Mouse (Mus musculus): ENCODE results near the gene Zfhx3. TPM values are rescaled to one million over a fixed set of nuclear protein-coding genes. Genes with fewer than 3 reads are reported as not detected.
"Not testable (repeated sequence)": the region's sequence is repeated elsewhere in the genome, so short reads cannot be mapped to it uniquely, and the experiment has no call there.

The Zfhx3 gene
- total RNA-seq (2021) = 1 to 10 TPM; 3.4 to 4.3 TPM

DNA sequence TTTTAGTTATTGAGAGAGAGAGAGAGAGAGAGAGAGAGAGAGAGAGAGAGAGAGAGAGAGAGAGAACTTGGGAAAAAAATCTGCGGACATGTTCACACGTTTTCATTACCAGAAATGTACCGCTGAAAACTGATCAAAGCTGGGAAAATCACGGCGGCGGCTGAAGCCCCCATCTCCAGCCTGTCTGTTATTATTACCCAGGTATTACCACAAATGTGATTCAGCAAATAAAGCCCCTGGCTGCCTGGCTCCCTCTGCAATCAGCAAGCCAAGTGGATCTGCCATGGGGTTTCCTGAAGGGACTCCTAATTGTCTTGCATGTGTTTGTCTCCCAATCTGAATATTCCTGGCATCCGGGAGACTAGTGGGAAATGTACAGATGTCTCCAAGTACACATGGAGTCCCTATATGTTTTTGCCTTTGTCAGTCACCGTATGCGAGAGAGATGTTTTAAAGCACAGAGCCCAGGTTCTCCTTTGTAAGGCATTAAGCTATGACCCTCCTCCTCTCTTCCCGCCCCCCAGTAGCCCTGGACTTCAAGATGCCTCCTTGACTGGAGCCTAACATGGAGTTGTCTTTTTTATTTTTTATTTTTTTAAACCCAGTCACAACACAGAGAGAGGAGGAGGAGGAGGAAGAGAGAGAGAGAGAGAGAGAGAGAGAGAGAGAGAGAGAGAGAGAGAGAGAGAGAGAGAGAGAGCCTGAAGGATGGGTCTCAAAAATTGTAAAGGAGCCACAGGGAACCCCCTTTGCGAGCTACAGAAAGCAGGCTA is at the start of gene Zfhx3:
Zfhx3 (plus strand) TSS at position 723 of the 773 bp plus-strand sequence.
- DNase-seq (ENCODE audit: extremely low spot score in 1 of 2, low spot score in 1 of 2) = no peak

DNA sequence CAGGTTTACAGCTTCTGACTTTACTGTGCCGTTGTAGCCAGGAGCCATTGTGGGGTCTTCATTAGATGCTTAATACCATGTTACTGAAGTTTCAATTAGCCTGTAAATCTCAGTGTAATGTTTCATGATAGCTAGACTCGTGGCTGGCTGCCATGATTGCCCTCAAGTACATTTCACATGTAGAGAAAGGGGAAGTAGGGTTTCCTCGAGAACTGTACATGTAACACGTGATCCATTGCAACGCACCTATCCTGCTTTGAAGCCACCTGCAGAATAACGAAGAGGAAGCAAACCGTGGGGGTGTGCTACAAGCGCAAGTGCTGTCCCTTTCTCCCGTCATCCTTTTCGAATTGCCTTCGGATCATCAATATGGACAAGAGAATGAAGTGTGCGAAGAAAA is 23.5 kb upstream of the Zfhx3 start:
- DNase-seq (ENCODE audit: extremely low spot score in 1 of 2, low spot score in 1 of 2) = no peak

DNA sequence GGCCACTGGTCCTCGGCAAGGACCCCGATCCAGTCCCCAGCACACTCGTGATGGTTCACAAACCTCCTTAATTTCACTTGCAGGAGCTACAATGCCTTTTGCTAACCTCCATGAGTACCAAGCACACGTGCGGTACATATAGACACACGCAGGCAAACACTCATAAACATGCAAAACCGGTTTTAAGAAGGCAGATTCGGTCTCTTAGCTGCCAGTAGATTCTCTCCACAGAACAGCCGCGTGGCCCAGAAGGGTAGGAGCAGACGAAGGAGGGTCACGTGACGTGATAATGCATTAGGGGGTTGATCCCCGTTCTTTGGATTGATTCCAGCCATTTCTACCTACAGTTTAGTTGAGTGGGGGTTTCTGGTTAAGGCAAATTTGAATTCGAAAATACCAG is 16.3 kb upstream of the Zfhx3 start:
- DNase-seq (ENCODE audit: extremely low spot score in 1 of 2, low spot score in 1 of 2) = no peak

DNA sequence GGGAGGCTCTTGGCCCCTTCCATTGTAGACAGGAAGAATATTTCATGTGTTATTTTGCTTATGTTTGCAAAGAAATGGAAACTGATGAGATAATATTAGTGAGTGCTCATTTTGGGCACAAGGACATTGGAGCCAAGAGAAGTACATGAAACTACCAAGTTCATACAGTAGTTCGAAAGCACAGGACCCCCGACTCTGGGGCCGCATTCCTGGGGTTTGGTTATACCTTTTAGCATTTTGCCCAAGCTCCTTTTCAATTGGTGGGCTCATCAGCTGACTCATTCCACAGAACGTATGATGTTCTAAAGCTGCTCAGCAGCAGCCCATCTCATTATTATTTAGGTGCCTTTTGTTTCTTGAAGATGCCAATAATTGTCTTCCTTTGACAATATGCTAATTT is 5.7 kb upstream of the Zfhx3 start:
- DNase-seq (ENCODE audit: extremely low spot score in 1 of 2, low spot score in 1 of 2) = no peak

DNA sequence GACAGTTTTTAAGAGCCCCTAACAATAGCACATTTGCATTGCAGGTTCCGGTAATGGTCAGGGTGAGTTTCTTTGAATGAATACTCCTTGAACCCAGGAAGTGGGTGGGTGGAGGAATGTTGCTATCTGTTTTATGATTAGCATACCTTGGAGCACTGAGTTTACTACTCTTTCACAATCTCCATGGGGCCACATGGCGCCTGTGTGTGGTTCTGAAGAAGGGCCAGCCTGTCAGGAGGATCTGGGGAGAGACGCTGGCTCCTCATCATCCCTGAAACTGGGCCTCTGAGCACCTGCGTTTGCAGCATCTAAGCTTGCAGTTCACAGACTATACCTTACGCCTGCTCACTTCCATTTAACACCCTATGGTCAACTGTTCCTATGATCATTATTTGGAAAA is 4.2 kb upstream of the Zfhx3 start:
- DNase-seq (ENCODE audit: extremely low spot score in 1 of 2, low spot score in 1 of 2) = not testable (repeated sequence)

DNA sequence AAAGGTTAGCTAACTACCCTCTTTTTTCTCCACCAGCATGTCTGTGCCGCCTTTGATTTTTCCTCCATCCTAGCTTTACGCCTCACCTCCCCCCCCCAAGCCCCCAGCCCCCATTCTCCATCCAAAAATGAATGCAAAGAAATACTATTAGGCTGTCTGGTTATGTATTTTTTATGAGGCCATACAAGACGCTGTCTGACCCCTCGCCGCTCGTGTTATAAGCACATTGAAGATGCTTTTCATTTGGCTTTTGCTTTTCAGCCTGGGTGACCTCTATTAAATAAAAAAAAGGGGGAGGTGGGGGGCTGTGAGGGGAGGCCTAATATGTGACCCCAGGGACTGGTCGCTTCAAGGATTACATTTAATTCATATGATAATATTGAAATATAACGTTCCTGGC is 2.3 kb upstream of the Zfhx3 start:
- DNase-seq (ENCODE audit: extremely low spot score in 1 of 2, low spot score in 1 of 2) = no peak

DNA sequence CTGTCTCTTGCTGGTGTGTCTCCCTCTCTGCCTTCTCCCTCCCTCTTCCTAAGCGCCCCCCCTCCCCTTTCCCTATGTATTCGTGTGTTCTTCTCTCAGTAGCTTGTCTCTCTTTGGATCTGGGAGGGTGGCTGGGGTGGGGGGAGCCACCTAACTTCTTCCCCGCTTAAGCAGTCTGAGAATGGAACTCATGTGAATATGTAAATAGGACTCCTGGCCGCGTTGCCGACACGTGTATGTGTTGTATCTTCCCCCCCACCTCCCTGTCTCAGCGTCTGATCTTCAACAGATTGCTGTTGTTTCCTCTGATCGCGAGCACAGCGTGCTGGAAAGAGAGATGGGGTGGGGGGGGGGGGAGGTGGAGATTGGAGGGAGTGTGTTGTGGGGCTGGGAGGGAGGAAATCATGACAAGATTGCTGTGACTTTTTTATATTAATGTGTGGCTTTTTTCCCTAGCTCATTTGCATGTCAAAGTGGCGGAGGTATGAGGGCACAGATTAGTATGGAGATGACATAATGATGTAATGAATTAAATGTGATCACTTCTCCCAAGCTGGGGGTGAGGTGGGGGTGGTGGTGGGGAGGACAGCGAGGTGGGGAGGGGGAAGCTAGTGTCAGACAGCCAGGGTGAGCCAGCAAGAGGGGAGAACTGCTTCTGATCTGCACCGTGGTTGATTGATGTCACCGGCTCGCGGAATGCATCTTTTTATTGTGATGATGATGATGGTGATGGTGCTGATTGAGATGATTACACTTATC is 487 bp downstream of the Zfhx3 start:
- no peak for DNase-seq (ENCODE audit: extremely low spot score in 1 of 2, low spot score in 1 of 2)

DNA sequence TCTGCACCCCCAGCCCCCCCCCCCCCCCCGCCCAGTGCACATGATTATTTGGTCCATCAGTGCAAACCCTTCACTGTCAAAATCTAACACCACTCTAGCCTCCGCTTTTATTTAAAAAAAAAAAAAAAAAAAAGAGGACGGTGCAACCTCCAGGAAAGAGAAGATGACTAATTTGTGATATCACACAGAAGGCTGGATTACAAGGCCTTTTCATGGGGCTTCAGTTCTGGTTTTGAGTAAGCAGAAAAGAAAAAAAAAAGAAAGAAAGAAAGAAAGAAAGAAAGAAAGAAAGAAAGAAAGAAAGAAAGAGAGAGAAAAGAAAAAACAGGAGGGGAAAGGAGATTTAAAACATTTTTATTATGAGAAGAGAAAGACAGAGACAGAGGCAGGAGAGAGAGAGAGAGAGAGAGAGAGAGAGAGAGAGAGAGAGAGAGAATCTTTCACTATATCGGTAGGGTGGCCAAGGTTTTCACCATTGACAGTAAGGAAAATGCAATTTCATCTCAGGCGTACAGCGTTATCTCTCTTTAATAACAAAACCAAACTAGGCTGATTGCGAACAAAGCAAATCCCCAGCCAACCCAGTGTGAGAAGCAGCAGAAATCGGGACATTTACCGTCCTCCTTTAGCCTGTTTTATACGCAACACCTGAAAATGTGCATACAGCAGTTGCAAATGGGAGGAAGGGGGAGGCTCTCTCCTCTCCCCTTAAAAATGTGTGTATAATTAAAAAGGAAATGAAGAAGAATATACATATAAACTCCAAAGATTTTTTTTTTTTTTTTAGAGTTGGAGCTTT is 1.3 kb downstream of the Zfhx3 start:
- DNase-seq (ENCODE audit: extremely low spot score in 1 of 2, low spot score in 1 of 2) = no peak

DNA sequence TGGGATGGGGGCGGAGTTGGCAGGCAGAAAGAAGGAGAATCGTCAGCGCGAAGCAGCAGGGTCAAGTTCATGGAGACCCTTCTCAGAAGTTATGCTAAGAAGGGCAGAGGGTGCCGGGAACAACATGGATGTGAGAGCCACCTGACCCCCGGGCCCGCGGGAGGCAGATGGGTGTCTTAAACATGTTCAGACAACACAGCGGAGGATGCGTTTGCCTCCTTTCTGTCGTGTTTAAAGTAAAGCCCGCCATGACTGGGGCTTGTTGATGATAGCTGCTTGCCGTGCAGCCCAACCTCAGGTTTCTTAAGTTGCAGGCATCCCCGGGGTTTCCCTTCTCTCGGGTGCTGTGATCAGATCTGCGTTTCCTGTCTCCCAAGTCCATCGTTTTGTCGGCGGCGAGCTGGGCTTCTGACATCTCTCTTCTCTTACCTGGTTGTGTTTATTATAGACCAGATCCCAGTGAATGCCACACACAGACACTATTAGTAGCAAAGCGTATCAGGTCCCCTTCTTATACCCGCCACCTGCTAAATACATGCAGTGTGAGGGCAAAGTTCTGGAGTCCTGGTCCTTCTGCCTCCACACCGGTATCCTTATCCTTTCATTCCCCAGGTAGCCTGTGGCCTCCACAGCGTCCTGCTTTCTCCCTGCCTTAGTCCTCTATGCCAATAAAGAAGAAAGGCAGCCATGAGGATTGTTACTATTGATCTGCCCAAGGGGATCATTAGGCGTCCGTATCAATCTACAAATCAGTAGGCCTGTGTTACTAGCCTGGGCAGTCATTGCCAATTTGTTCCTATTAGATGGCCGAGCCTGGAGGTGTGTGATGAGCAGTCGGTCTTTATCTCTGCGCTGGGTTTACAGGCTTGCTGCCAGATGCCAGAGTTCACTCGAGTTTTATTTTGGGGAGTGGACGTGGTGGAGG is 2.5 kb downstream of the Zfhx3 start:
- DNase-seq (ENCODE audit: extremely low spot score in 1 of 2, low spot score in 1 of 2) = no peak

DNA sequence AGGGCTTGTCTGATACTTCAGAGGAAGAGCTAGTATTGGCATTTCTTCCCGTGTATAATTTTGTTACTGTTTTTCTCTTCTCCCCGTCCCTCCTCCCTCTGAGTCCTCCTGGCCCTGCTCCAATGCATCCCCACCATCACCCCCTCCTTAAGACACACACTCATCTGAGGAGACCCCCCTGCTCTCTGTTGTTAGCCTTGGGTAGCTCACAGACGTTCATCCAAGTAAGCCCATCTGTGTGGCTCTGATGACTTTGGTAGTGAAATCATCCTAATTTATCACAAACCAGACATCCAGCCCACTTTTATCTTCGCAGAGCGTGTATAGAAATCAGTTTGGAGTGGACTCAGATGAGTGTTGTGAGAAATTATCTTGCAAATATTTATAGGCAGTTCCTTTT is 4.4 kb downstream of the Zfhx3 start:
- no peak for DNase-seq (ENCODE audit: extremely low spot score in 1 of 2, low spot score in 1 of 2)

DNA sequence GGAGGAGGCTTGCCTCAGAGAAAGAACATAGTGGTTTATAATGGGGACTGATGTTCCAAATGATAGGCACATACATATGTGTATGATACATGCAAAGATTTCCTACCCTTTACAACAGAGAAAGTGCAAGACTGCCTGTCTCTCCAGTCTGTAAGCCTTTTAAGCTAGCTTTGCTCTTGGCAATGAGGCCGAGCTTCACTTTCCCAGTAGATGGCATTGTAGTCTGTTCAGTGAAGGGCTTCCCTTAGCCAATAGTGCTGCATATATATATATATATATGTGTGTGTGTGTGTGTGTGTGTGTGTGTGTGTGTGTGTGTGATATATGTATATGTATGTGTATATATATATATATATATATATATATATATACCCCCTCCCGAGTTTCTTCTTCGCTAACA is 13.4 kb downstream of the Zfhx3 start:
- peak in 1 of 2 experiments; percentile 35 for DNase-seq (ENCODE audit: extremely low spot score in 1 of 2, low spot score in 1 of 2)

DNA sequence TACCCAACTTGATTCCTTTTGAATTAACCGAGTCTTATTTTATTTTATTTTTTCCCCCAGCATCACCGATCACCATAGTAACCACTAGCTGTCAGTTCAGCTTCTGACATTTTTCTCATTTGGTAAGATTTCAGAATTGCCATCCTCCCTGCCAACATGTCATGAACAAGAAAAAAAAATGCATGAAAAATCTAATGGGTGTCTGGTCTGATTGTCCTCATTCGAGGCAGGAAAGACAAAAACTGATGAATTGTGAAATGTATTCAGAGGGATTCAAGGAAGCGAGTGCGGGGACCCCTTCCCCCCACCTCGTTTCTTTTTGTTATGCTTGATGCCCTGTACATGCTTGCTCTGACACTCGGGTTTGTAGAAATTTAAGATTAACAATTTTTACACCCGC is 15.1 kb downstream of the Zfhx3 start:
- no peak for DNase-seq (ENCODE audit: extremely low spot score in 1 of 2, low spot score in 1 of 2)

DNA sequence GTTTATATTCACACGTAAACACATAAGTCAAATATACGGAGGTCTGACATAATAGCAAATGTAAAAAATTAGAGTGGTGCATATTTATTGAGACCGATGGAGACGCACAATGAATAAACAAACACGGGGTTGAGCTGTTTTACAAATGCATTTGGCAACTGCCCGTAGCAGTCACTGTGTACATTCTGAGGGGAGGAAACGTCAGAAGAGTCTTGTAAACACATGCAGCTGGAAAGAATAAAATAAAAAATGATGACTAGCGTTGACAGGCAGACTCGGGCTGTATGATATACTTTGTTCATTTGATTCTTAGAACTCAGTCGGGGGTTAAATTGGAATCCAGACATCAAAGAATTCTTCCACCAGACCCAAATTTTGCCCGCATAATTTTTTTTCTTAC is 18.0 kb downstream of the Zfhx3 start:
- no peak for DNase-seq (ENCODE audit: extremely low spot score in 1 of 2, low spot score in 1 of 2)

DNA sequence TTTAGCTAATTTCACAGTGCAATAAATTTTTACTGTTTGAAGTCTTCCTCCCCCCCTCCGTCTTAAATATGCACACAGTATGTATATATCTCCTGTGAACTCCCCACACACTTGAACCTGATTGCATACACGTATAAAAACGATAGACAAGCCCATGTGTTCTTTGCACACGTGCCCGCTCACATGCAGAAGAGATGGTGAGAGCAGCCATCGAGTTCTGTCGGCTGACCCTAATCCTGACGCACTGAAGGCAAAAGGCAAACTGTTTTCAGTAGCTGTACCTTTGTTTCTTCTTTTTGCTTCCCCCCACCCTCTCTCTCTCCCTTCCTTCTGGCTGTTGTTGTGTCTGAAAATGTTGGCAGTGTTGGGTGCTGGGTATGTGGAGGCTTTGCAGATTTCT is 18.4 kb downstream of the Zfhx3 start:
- DNase-seq (ENCODE audit: extremely low spot score in 1 of 2, low spot score in 1 of 2) = no peak

DNA sequence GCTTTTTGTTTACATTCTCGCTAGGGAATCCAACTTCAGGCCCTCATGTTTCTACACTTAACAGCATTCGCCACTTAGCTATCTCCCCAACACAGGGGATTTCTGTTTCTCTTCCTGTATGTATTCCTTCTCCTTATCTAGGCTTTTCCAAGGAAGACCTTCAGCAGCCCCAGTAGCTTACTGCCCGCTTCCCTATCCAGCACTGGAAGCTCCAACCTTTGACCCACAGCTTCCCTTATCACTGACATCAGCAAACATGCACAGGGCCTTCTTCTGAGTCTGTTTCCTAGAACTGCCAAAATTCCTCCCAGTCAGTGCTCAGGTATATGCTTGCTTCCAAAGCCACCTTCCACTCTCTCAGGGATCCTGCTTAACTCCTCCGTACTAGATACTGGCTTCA is 29.8 kb downstream of the Zfhx3 start:
- DNase-seq (ENCODE audit: extremely low spot score in 1 of 2, low spot score in 1 of 2) = no peak

DNA sequence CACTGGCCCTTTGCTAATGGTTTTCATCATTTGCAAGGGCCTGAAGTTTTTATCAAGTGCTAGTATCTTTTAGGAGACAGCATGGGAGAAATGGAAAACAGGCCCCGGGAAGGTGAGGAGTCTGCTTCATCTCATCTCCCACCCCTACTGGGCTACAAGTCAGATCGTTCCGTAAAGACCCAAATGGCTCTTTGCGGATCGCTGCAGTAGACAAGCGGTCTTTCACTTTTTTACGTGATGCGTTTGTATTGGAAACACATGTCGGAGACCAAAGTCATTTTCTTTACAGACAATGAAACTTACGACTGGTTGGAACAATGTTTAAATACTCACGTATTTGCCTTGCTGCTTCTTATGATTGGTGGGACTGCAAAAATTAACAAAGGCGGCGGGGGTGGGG is 32.0 kb downstream of the Zfhx3 start:
- no peak for DNase-seq (ENCODE audit: extremely low spot score in 1 of 2, low spot score in 1 of 2)

DNA sequence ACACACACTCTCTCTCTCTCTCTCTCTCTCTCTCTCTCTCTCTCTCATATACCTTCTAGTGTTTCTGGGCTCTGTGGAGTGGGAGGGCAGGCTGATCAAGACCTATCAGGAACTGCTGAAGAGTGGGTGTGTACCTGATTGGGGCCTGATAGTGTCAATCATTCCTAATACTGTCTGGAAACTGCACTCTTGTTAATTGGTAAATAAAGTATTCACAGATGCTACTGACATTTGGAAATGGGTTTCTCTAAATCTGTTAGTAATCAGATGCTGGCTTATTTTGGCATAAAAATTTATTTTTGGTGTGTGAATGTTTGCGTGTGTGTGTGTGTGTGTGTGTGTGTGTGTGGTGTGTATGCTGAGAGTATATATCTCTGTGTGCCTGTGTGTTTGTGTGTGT is 35.8 kb downstream of the Zfhx3 start:
- peak in 1 of 2 experiments; percentile 8 for DNase-seq (ENCODE audit: extremely low spot score in 1 of 2, low spot score in 1 of 2)

DNA sequence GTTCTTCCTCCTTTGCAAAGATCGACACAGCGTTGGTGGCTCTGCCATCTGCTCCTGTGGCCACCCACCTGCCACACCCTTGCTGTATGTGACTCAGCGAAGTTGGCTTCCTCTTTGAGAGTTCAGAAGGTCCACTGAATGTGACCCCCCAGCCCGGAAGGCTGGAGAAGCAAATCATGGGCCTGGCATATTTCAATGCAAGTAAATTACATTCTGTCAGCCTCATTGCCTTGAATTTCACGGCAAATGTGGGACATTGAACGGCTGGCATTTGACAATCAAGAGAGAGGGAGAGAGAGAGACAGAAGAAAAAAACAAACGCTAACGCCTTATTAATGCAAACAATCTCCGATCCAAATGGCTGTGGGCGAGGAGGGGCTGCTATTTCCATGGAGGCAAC is 38.2 kb downstream of the Zfhx3 start:
- DNase-seq (ENCODE audit: extremely low spot score in 1 of 2, low spot score in 1 of 2) = peak; percentile 24 to 40

DNA sequence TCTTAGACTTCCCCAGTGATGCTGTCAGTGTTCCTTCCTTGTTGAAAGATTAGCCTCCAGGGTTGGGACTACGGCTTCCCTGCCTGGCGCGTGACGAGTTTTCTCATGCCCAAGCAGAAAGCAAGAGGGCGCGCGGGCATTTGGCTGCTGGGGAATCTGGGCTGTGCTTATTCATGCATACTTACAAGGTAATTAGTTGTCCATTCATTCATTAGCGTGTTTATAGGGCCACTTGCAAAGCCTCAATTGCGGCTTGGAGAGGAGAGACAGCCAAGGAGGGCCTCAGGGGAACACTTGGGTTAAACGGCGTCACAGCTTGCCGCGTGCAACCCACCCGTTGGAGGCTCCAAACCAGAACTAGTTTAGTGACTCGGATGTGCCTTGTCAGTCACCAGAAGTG is 44.2 kb downstream of the Zfhx3 start:
- DNase-seq (ENCODE audit: extremely low spot score in 1 of 2, low spot score in 1 of 2) = peak in 1 of 2 experiments; percentile 27

DNA sequence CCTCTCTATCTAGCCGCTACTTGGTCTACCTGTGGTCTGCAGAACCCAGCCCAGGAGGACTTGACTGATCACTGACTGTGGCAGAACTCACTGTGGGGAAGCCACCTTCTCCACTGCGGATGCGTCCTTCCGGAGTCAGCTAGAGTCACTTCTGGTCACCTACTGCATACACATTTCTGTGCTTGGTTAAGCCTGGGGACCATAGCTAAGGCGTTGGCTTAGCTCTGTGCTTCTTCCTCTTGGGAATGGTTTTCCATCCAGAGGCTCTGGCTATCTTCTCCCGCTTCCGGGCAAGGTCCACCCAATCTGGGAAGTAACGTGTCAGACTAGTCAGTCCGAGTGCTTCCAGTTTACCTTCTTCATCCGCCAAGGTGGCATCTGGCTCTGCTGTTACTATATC is 56.4 kb downstream of the Zfhx3 start:
- DNase-seq (ENCODE audit: extremely low spot score in 1 of 2, low spot score in 1 of 2) = no peak

All from layer of hippocampus, postnatal 25 days (tissue).